Mouse (Mus musculus) spleen, adult 2 months (tissue): ENCODE data around the gene Pck2. TPM values are rescaled to one million over a fixed set of nuclear protein-coding genes. Genes with fewer than 3 reads are reported as not detected.

ENCODE experiments used
- DNase-seq, 2 experiments: peaks; one replicate each; pipeline versions ENCODE4 v3.0.0 to v3.0.0-alpha.2; 2012 to 2021; ENCODE audit warnings: low spot score in 2 of 2, low read depth in 1 of 2
- H3K27ac ChIP-seq: fragments of 200-500 bp; 2 replicates; pipeline ENCODE4 v1.5.1; 2012; ENCODE audit warnings: low read length, inconsistent platforms; ENCODE audit not compliant: insufficient read depth
- H3K27me3 ChIP-seq: fragments of 200-500 bp; 2 replicates; pipeline ENCODE4 v1.6.1; 2012; ENCODE audit warnings: mild to moderate bottlenecking, moderate library complexity, low read length, inconsistent platforms; ENCODE audit not compliant: control insufficient read depth, insufficient read depth
- H3K36me3 ChIP-seq: fragments of 200-500 bp; 2 replicates; pipeline ENCODE4 v1.6.1; 2012; ENCODE audit warnings: mild to moderate bottlenecking, low read length, inconsistent platforms; ENCODE audit not compliant: control insufficient read depth, insufficient read depth
- H3K4me1 ChIP-seq: fragments of 200-500 bp; 2 replicates; pipeline ENCODE4 v1.6.1; 2011; ENCODE audit warnings: inconsistent platforms; ENCODE audit not compliant: control insufficient read depth, insufficient read depth, insufficient read length
- H3K4me3 ChIP-seq: fragments of 200-500 bp; 2 replicates; pipeline ENCODE4 v1.5.1; 2011; ENCODE audit warnings: mild to moderate bottlenecking, inconsistent platforms; ENCODE audit not compliant: insufficient read depth, insufficient read length; ENCODE audit errors: extremely low read depth
- CTCF ChIP-seq: fragments of 200-500 bp; IDR thresholded peaks from 2 replicates; pipeline ENCODE4 v1.5.1; 2011; ENCODE audit warnings: mild to moderate bottlenecking, inconsistent platforms; ENCODE audit not compliant: insufficient read depth, insufficient read length, insufficient replicate concordance; ENCODE audit errors: extremely low read depth
- POLR2A ChIP-seq: fragments of 200-500 bp; IDR thresholded peaks from 2 replicates; pipeline ENCODE4 v1.6.1; 2011; ENCODE audit warnings: low read depth, low read length, inconsistent platforms
- WGBS: fragments of 180-500 bp; shearing (Covaris S2); methylation state at CpG from one replicate; pipeline ENCODE4 v1.1.7; 2018; 5-methylcytosine and 5-hydroxymethylcytosine counted together
- polyA plus RNA-seq: library from polyadenylated mRNA; depleted of rRNA; stranded (reverse); fragments of >200 nt; gene quantifications from 2 replicates; pipeline ENCODE4 v1.2.3, GENCODE M21; 2012; rRNA removed

Gene Pck2
- polyA plus RNA-seq, 1 experiment = 47.9 TPM

GRCm38 (mm10) chr14:55598521-55599390 is 58.7 kb downstream of the Pck2 start:
- WGBS = 95% methylated on average over 21 of the region's 21 CpGs
- Histone ChIP-seq H3K27ac (no peak overlapping the region), H3K4me3 (no peak overlapping the region), H3K27me3 (no peaks in the 10 kb centered on the region), H3K4me1 (peaks cover 7% of the 10 kb centered on the region; the same call in 1 of the 2 replicates), H3K36me3 (peaks cover 59% of the 10 kb centered on the region)
- TF ChIP-seq CTCF (no peak), POLR2A (no peak)
- DNase-seq = no peak

Other genes starting within 250 kb of the Pck2 start
- 18.5 and 21.0 TPM in 2 replicates for gene Dhrs4, start 61.5 kb upstream of the Pck2 start, polyA plus RNA-seq
- gene Carmil3, start 49.6 kb upstream of the Pck2 start, polyA plus RNA-seq = 4.5 and 4.8 TPM in 2 replicates
- 0.02 TPM in 1 of 2 replicates, not detected in the other for gene Cpne6, start 29.8 kb upstream of the Pck2 start, polyA plus RNA-seq
- gene Nrl, start 15.3 kb upstream of the Pck2 start, polyA plus RNA-seq = 0.02 and 0.40 TPM in 2 replicates
- 73.4 and 77.6 TPM in 2 replicates for gene Dcaf11, start 19.7 kb downstream of the Pck2 start, polyA plus RNA-seq
- 5.6 and 6.3 TPM in 2 replicates for gene A730061H03Rik, start 20.1 kb downstream of the Pck2 start, polyA plus RNA-seq
- 1.4 and 1.5 TPM in 2 replicates for gene Fitm1, start 35.4 kb downstream of the Pck2 start, polyA plus RNA-seq
- 101 and 118 TPM in 2 replicates for gene Psme1, start 37.9 kb downstream of the Pck2 start, polyA plus RNA-seq
- gene Emc9, start 45.0 kb downstream of the Pck2 start, polyA plus RNA-seq = 14.5 and 15.0 TPM in 2 replicates
- 60.4 and 67.7 TPM in 2 replicates for gene Psme2, start 50.8 kb downstream of the Pck2 start, polyA plus RNA-seq
- gene Rnf31, start 51.4 kb downstream of the Pck2 start, polyA plus RNA-seq = 52.5 and 63.2 TPM in 2 replicates
- gene Irf9, start 63.3 kb downstream of the Pck2 start, polyA plus RNA-seq = 101 and 154 TPM in 2 replicates
- 0.92 and 2.4 TPM in 2 replicates for gene Rec8, start 77.8 kb downstream of the Pck2 start, polyA plus RNA-seq
- 56.7 and 62.4 TPM in 2 replicates for gene Ipo4, start 95.7 kb downstream of the Pck2 start, polyA plus RNA-seq
- 8.2 and 8.9 TPM in 2 replicates for gene Gm49378, start 97.6 kb downstream of the Pck2 start, polyA plus RNA-seq
- gene Tm9sf1, start 103.5 kb downstream of the Pck2 start, polyA plus RNA-seq = 44.6 and 45.1 TPM in 2 replicates
- gene Tssk4, start 109.9 kb downstream of the Pck2 start, polyA plus RNA-seq = 1.6 TPM in 2 replicates
- gene Mdp1, start 120.2 kb downstream of the Pck2 start, polyA plus RNA-seq = 19.7 and 19.9 TPM in 2 replicates
- gene Gmpr2, start 131.7 kb downstream of the Pck2 start, polyA plus RNA-seq = 11.6 and 15.9 TPM in 2 replicates
- gene Nedd8, start 131.9 kb downstream of the Pck2 start, polyA plus RNA-seq = 158 and 177 TPM in 2 replicates
- 19.0 and 20.8 TPM in 2 replicates for gene Tinf2, start 141.6 kb downstream of the Pck2 start, polyA plus RNA-seq
- 23.3 and 33.9 TPM in 2 replicates for gene Tgm1, start 173.7 kb downstream of the Pck2 start, polyA plus RNA-seq
- 47.3 and 62.6 TPM in 2 replicates for gene Rabggta, start 182.0 kb downstream of the Pck2 start, polyA plus RNA-seq
- gene Dhrs1, start 205.4 kb downstream of the Pck2 start, polyA plus RNA-seq = 62.7 and 86.6 TPM in 2 replicates
- 15.1 and 17.2 TPM in 2 replicates for gene Nop9, start 205.4 kb downstream of the Pck2 start, polyA plus RNA-seq
- gene Cideb, start 218.2 kb downstream of the Pck2 start, polyA plus RNA-seq = 0.33 and 0.46 TPM in 2 replicates
- gene Ltb4r2, start 221.2 kb downstream of the Pck2 start, polyA plus RNA-seq = 0.83 and 2.1 TPM in 2 replicates
- 4.2 and 6.6 TPM in 2 replicates for gene Ltb4r1, start 225.7 kb downstream of the Pck2 start, polyA plus RNA-seq
- gene Adcy4, start 243.8 kb downstream of the Pck2 start, polyA plus RNA-seq = 16.3 and 17.3 TPM in 2 replicates
- gene Ripk3, start 248.6 kb downstream of the Pck2 start, polyA plus RNA-seq = 38.8 and 48.4 TPM in 2 replicates